ENCODE assay signal across 9 mouse cellular contexts in genomic region chr6:57823461-57823860, GRCm38 (mm10). TPM values are rescaled to one million over a fixed set of nuclear protein-coding genes. Genes with fewer than 3 reads are reported as not detected.
DNase-seq lines count a peak whose midpoint lies in the region; ATAC-seq lines count a peak whose summit lies in the region.
"Had no signal": no experiment of that assay in that cellular context is flagged by ENCODE, and none has a peak within 500 bp of the region (broad histone marks: within the 10 kb centered on the region; RNA-seq: fewer than 3 reads in every experiment).

No protein-coding gene starts in this region.

- no peaks in the 10 kb centered on the region for H3K27me3 ChIP-seq in lung, embryonic 16.5 days (ENCODE audit: control insufficient read depth, insufficient read depth, low read depth, low read length)
- no peaks in the 10 kb centered on the region for H3K27me3 ChIP-seq in limb, embryonic 10.5 days (ENCODE audit: low read depth, poor library complexity, severe bottlenecking)
- no peaks in the 10 kb centered on the region for H3K27me3 ChIP-seq in neural tube, embryonic 15.5 days (replicated peaks)

- H3K27ac ChIP-seq in lung, embryonic 16.5 days (ENCODE audit: low read length), result no peak overlapping the region
- 0 out of 2 replicates have a peak overlapping the region, but pooled peaks have one; percentile 53 for H3K27ac ChIP-seq in limb, embryonic 10.5 days
- no peak overlapping the region for H3K27ac ChIP-seq in neural tube, embryonic 15.5 days (replicated peaks)

- WGBS in lung, embryonic 16.5 days, result 6% methylated on average over 3 of the region's 3 CpGs
- WGBS in limb, embryonic 10.5 days, result 49% methylated on average over 3 of the region's 3 CpGs
- 32% methylated on average over 3 of the region's 3 CpGs for WGBS in neural tube, embryonic 15.5 days

- no peak for DNase-seq in lung, postnatal 25 days (ENCODE audit: low spot score)
- DNase-seq in limb, embryonic 10.5 days (ENCODE audit: low spot score), result no peak
- DNase-seq in urinary bladder, adult 18-20 months (ENCODE audit: low spot score in 2 of 2), result no peak
- no peak for DNase-seq in layer of hippocampus, adult 9-11 months

- H3K9ac ChIP-seq in lung, embryonic 16.5 days (ENCODE audit: low read length), result no peak overlapping the region
- H3K9ac ChIP-seq in neural tube, embryonic 15.5 days (replicated peaks), result no peak overlapping the region

- H3K4me3 ChIP-seq in lung, embryonic 16.5 days (ENCODE audit: low read length), result 0 out of 2 replicates have a peak overlapping the region, but pooled peaks have one; percentile 5
- peak overlapping the region; percentile 92 for H3K4me3 ChIP-seq in limb, embryonic 10.5 days
- 0 out of 2 replicates have a peak overlapping the region, but pooled peaks have one; percentile 17 for H3K4me3 ChIP-seq in neural tube, embryonic 15.5 days (replicated peaks)

- peaks cover 5% of the 10 kb centered on the region for H3K4me1 ChIP-seq in lung, embryonic 16.5 days (replicated peaks; ENCODE audit: control insufficient read depth, insufficient read depth, low read length)
- H3K4me1 ChIP-seq in limb, embryonic 10.5 days, result peaks cover 11% of the 10 kb centered on the region
- H3K4me1 ChIP-seq in neural tube, embryonic 15.5 days, result peaks cover 18% of the 10 kb centered on the region

- peak overlapping the region; percentile 63; the same call in 1 of the 2 replicates for H3K4me2 ChIP-seq in lung, embryonic 16.5 days (ENCODE audit: low read depth, low read length)
- H3K4me2 ChIP-seq in neural tube, embryonic 15.5 days, result peak overlapping the region; percentile 68

- ATAC-seq in lung, embryonic 16.5 days (ENCODE audit: low read depth), result no peak
- ATAC-seq in erythroblast, adult 5-6 weeks (replicated peaks; ENCODE audit: low FRiP score, poor library complexity, severe bottlenecking), result peak; percentile 43
- ATAC-seq in neural tube, embryonic 15.5 days (ENCODE audit: low FRiP score), result no peak
- no peak for ATAC-seq in granulocyte monocyte progenitor cell, adult 5-6 weeks (replicated peaks; ENCODE audit: poor library complexity, severe bottlenecking)

- no peaks in the 10 kb centered on the region for H3K36me3 ChIP-seq in lung, embryonic 16.5 days (ENCODE audit: control insufficient read depth, insufficient read depth, low read length)
- peaks cover 8% of the 10 kb centered on the region for H3K36me3 ChIP-seq in limb, embryonic 10.5 days
- no peaks in the 10 kb centered on the region for H3K36me3 ChIP-seq in neural tube, embryonic 15.5 days

- no peaks in the 10 kb centered on the region for H3K9me3 ChIP-seq in lung, embryonic 16.5 days (ENCODE audit: control insufficient read depth, low read length)
- no peaks in the 10 kb centered on the region for H3K9me3 ChIP-seq in limb, embryonic 10.5 days (replicated peaks)
- no peaks in the 10 kb centered on the region for H3K9me3 ChIP-seq in neural tube, embryonic 15.5 days (replicated peaks)

RNA-seq across cellular contexts. Expression of gene Vopp1, which starts 1.5 kb away (rescaled TPM):
- 28.5 and 28.9 TPM in 2 replicates for polyA plus RNA-seq in lung, embryonic 16.5 days (2015; fragmentation: Nextera tagmentation; extraction: Ambion mirVana)
- total RNA-seq in erythroblast, adult 5-6 weeks (2015; ENCODE audit: low replicate concordance), result 270 and 296 TPM in 2 replicates
- 358 and 528 TPM in 2 replicates for total RNA-seq in erythroblast, adult 5-6 weeks (2017; ENCODE audit: low replicate concordance)
- polyA plus RNA-seq in limb, embryonic 10.5 days (2016; fragmentation: Nextera tagmentation; extraction: Ambion mirVana), result 51.7 and 60.3 TPM in 2 replicates
- 170 and 197 TPM in 2 replicates for polyA plus RNA-seq in neural tube, embryonic 15.5 days (2015; fragmentation: Nextera tagmentation; extraction: Ambion mirVana)
- total RNA-seq in granulocyte monocyte progenitor cell, adult 5-6 weeks (2014; fragmentation: Nextera tagmentation), result 10.1 and 14.9 TPM in 2 replicates
- 12.0 TPM in 2 replicates for total RNA-seq in granulocyte monocyte progenitor cell, adult 5-6 weeks (2017)

RNA-seq across cellular contexts. Expression of gene Vmn1r21, which starts 26.7 kb away (rescaled TPM):
- not detected in 2 replicates for polyA plus RNA-seq in lung, embryonic 16.5 days (2015; fragmentation: Nextera tagmentation; extraction: Ambion mirVana)
- not detected in 2 replicates for total RNA-seq in erythroblast, adult 5-6 weeks (2015; ENCODE audit: low replicate concordance)
- not detected in 2 replicates for total RNA-seq in erythroblast, adult 5-6 weeks (2017; ENCODE audit: low replicate concordance)
- not detected in 2 replicates for polyA plus RNA-seq in limb, embryonic 10.5 days (2016; fragmentation: Nextera tagmentation; extraction: Ambion mirVana)
- polyA plus RNA-seq in neural tube, embryonic 15.5 days (2015; fragmentation: Nextera tagmentation; extraction: Ambion mirVana), result not detected in 2 replicates
- total RNA-seq in granulocyte monocyte progenitor cell, adult 5-6 weeks (2014; fragmentation: Nextera tagmentation), result not detected in 2 replicates
- total RNA-seq in granulocyte monocyte progenitor cell, adult 5-6 weeks (2017), result not detected in 2 replicates
- total RNA-seq: liver, adult 2 months had no signal
- polyA plus RNA-seq: liver, adult 2 months had no signal

Comparison
In these comparisons a context has a peak if more than half of its experiments do, and no peak if none do; other contexts are left out.
1. H3K4me3 ChIP-seq: peak in every context shown above with its lines; median percentile 92 in limb, embryonic 10.5 days; 17 in neural tube, embryonic 15.5 days; 5 in lung, embryonic 16.5 days.